Comparison of ENCODE assay signal across 16 mouse cellular contexts in genomic region chr9:49672646-49673199, GRCm38 (mm10).
"Had no signal": no experiment of that assay in that cellular context is flagged by ENCODE, and none has a peak within 500 bp of the region (broad histone marks: within the 10 kb centered on the region; RNA-seq: fewer than 3 reads in every experiment).

No protein-coding gene starts in this region.

- H3K9me3 ChIP-seq: liver, embryonic 15.5 days; neural tube, embryonic 15.5 days had no signal

- DNase-seq: kidney, adult 9 months; kidney, postnatal 10 days; kidney, postnatal 4 days; left cerebral cortex, postnatal 4 days; lung, adult 2 months; lung, postnatal 36 days; right cerebral cortex, postnatal 4 days; spleen, adult 18-20 months; thymus, postnatal 36 days had no signal

- H3K4me1 ChIP-seq: liver, embryonic 15.5 days had no signal

- ATAC-seq: intestine, postnatal 0 days; lung, postnatal 0 days had no signal

- H3K27ac ChIP-seq: layer of hippocampus, adult 2 months; liver, embryonic 15.5 days; neural tube, embryonic 15.5 days had no signal

- H3K27me3 ChIP-seq: liver, embryonic 15.5 days; neural tube, embryonic 15.5 days had no signal

- H3K4me3 ChIP-seq: layer of hippocampus, adult 2 months; liver, embryonic 15.5 days; myocyte; neural tube, embryonic 15.5 days had no signal

- H3K9ac ChIP-seq: liver, embryonic 15.5 days; neural tube, embryonic 15.5 days had no signal

- H3K4me2 ChIP-seq: liver, embryonic 11.5 days; liver, embryonic 15.5 days; neural tube, embryonic 15.5 days had no signal

- H3K36me3 ChIP-seq: liver, embryonic 15.5 days had no signal
